Mouse (Mus musculus): Measurements from ENCODE around the gene Usp10.

The Usp10 gene

GRCm38 (mm10) chr8:119960531-119961104 lies 50.5 kb downstream of the Usp10 start:
- no peak for DNase-seq (ENCODE audit: low read depth)

- DNase-seq (ENCODE audit: low read depth) = no peak
Measured at GRCm38 (mm10) chr8:119964859-119965258, 54.7 kb downstream of the Usp10 start.

- no peak for DNase-seq (ENCODE audit: low read depth)
Measured at GRCm38 (mm10) chr8:119967435-119967834, 57.3 kb downstream of the Usp10 start.

- DNase-seq (ENCODE audit: low read depth) = no peak
Measured at GRCm38 (mm10) chr8:119970169-119970568, 60.0 kb downstream of the Usp10 start.

GRCm38 (mm10) chr8:119972558-119972957 lies 62.4 kb downstream of the Usp10 start:
- DNase-seq (ENCODE audit: low read depth) = peak; percentile 87

GRCm38 (mm10) chr8:119978770-119979381 lies 68.7 kb downstream of the Usp10 start:
- DNase-seq (ENCODE audit: low read depth) = peak; percentile 58

GRCm38 (mm10) chr8:119981253-119981652 lies 71.1 kb downstream of the Usp10 start:
- DNase-seq (ENCODE audit: low read depth) = peak; percentile 62

GRCm38 (mm10) chr8:119984085-119984484 lies 73.9 kb downstream of the Usp10 start:
- DNase-seq (ENCODE audit: low read depth) = peak; percentile 44

GRCm38 (mm10) chr8:119986174-119986573 lies 76.0 kb downstream of the Usp10 start:
- DNase-seq (ENCODE audit: low read depth) = no peak

GRCm38 (mm10) chr8:119988087-119988486 lies 77.9 kb downstream of the Usp10 start:
- DNase-seq (ENCODE audit: low read depth) = no peak

- DNase-seq (ENCODE audit: low read depth) = no peak
Measured at GRCm38 (mm10) chr8:119992249-119992648, 82.1 kb downstream of the Usp10 start, which contains the start of gene Crispld2. TSS of gene Crispld2 (plus strand) at chr8:119992438.

GRCm38 (mm10) chr8:119994114-119994513 lies 84.0 kb downstream of the Usp10 start:
- no peak for DNase-seq (ENCODE audit: low read depth)

- no peak for DNase-seq (ENCODE audit: low read depth)
Measured at GRCm38 (mm10) chr8:119994556-119994955, 84.4 kb downstream of the Usp10 start.

- no peak for DNase-seq (ENCODE audit: low read depth)
Measured at GRCm38 (mm10) chr8:119997266-119997665, 87.1 kb downstream of the Usp10 start.

- no peak for DNase-seq (ENCODE audit: low read depth)
Measured at GRCm38 (mm10) chr8:120000461-120000860, 90.3 kb downstream of the Usp10 start.

GRCm38 (mm10) chr8:120001712-120002111 lies 91.6 kb downstream of the Usp10 start:
- DNase-seq (ENCODE audit: low read depth) = no peak

GRCm38 (mm10) chr8:120002348-120002747 lies 92.2 kb downstream of the Usp10 start:
- no peak for DNase-seq (ENCODE audit: low read depth)

GRCm38 (mm10) chr8:120004154-120004702 lies 94.1 kb downstream of the Usp10 start:
- no peak for DNase-seq (ENCODE audit: low read depth)

- no peak for DNase-seq (ENCODE audit: low read depth)
Measured at GRCm38 (mm10) chr8:120004705-120005381, 94.7 kb downstream of the Usp10 start.

- no peak for DNase-seq (ENCODE audit: low read depth)
Measured at GRCm38 (mm10) chr8:120006645-120007160, 96.5 kb downstream of the Usp10 start.

Measured in 416B (cell line).